Mouse (Mus musculus) right cerebral cortex, postnatal 4 days (tissue): Measurements from ENCODE around the gene Plekhh3.

Experiments
- DNase-seq: peaks from one replicate; pipeline ENCODE4 v3.0.0-alpha.2; 2022

The Plekhh3 gene

GRCm38 (mm10) chr11:101186526-101187247 is 15.5 kb upstream of the Plekhh3 start:
- no peak for DNase-seq

DNA sequence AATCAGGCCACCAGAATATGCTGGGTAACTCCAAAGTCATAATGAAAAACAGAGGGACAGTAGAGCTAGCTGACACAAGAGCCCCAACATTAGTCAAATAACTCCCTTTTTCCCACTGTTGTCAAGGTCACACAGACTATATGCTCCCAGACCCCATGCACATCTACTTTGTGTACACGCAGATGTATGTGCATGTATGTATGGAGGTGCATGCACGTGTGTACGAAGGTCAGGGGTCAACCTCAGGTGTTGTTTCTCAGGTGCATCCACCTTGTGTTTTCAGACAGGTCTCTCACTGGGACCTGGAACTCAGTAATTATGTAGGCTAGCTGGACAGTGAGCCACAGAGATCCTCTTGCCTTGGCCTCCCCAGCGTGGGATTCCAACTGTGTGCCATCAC is 14.3 kb upstream of the Plekhh3 start:
- DNase-seq: no peak

- DNase-seq: no peak
Measured at GRCm38 (mm10) chr11:101184984-101185383, 13.8 kb upstream of the Plekhh3 start.

- no peak for DNase-seq
Measured at GRCm38 (mm10) chr11:101182771-101183517, 11.8 kb upstream of the Plekhh3 start.

DNA sequence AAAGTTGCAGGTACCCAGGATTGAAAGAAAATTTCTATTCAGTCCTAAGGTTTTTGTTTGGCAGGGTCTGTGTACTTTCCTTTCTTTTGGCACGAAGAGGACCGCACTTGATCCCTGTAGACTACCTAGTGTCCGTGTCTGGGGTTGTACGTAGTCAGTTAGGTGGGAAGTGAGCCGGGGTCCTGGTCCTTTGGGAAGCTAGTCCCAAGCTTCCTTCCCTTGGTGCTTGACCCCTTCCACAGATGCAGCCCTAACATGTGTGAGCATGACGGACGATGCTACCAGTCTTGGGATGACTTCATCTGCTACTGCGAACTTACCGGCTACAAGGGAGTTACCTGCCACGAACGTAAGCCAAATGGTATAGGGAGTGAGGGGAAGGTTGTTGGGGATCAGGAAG is 10.8 kb upstream of the Plekhh3 start:
- no peak for DNase-seq

DNA sequence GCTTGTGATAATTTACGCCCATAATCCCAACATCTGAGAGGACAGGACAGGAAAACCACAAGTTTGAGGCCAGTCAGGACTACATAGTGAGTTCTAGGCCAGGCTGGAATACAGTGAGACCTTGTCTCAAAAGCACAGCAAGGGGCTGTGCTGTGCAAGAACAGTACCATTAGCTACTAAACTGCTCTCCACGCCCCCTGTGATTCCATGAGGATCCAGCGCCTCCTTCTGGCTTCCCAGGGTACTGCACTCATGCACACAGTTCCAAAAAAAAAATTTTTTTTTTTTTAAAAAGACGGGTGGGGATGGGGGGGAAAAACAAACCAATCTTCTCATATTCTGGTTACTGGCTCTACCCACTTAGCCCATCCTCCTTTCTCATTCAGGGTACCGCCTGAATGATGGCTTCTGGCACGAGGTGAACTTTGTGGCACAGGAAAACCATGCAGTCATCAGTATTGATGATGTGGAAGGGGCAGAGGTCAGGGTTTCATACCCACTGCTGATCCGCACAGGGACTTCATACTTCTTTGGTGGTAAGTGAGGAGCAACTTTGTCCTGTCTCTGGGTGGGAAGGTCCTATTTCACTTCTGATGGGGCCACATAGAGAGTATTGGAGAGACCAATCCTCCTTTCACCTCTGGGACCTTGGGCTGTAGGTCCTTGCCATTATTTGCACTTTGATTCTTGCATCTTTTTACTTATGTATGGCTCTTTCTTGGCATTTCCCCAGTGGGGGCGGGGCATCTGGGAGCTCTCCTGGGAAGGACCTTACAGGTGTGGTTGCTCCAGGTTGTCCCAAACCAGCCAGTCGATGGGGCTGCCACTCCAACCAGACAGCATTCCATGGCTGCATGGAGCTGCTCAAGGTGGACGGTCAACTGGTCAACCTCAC is 9.9 kb upstream of the Plekhh3 start:
- peak; percentile 84 for DNase-seq

DNA sequence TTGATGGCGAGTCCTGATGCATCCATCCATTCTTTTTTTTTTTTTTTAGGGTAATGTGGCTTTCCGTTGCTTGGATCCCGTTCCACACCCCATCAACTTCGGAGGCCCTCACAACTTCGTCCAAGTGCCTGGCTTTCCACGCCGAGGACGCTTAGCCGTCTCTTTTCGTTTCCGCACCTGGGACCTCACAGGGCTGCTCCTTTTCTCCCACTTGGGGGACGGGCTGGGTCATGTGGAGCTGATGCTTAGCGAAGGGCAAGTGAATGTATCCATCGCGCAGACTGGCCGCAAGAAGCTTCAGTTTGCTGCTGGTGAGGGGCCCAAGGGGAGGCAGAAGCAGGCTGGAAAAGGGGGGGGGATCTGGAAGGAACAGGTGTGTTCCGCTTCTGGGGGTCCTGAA is 9.1 kb upstream of the Plekhh3 start:
- DNase-seq: no peak

GRCm38 (mm10) chr11:101179306-101179705 is 8.2 kb upstream of the Plekhh3 start:
- DNase-seq: no peak

GRCm38 (mm10) chr11:101178061-101179058 is 7.2 kb upstream of the Plekhh3 start:
- no peak for DNase-seq

DNA sequence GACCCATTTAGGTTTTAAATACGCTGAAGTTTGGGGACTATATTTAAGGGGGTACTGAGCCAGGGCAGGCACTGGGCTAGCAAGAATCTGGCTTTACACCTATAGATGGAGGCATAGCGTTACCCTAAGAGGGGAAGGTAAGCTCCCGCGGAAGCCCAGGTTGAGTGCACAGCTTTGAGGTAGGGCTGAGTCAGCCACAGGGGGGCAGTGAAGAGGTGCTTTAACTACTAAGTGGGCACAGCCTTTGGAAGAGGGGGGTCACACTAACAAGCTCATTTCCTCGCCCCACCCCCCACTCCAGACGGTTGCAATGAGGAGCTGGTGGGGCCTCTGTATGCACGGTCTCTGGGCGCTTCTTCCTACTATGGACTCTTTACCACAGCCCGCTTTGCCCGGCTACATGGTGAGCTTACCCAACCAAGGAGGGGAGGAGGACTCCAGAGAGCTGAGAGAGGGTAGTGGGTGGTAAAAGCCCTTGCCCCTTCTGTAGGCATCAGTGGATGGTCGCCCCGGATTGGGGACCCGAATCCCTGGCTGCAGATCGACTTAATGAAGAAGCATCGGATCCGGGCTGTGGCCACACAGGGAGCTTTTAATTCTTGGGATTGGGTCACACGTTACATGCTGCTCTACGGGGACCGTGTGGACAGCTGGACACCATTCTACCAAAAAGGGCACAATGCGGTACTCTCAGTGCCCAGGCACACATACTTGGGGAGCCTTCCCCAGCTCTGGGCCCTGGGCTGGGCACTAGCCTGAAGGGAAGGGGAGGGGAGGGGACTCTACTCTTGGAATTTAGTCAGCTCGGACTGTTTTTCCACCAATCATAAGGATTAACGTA is 6.0 kb upstream of the Plekhh3 start:
- peak; percentile 67 for DNase-seq

DNA sequence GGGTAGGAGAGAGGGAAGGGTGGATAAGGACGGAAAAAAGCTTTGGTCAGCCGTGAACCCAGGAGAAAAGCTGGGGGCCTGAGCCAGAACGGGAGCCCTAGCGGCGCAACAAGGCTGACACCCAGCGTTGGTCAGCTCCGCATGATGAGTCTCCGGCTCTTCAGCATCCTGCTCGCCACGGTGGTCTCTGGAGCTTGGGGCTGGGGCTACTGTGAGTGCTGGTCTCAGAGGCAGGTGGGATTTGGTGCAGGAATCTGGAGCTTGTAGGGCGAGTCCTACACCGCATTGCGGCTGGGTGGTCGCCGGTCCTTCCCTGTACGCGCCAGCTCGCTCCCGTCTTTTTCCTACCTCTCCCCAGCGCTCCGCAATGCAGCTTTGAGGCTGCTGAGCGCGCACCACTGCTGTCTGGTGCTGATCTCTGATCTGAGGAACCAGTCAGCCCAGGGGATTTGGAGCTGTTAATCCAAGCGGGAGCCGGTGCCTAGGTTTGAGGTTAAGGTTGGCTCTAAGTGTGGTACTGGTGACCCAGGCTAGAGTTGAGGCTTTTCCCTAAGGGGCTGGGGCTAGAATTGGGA is 5.1 kb upstream of the Plekhh3 start:
- peak; percentile 45 for DNase-seq

DNA sequence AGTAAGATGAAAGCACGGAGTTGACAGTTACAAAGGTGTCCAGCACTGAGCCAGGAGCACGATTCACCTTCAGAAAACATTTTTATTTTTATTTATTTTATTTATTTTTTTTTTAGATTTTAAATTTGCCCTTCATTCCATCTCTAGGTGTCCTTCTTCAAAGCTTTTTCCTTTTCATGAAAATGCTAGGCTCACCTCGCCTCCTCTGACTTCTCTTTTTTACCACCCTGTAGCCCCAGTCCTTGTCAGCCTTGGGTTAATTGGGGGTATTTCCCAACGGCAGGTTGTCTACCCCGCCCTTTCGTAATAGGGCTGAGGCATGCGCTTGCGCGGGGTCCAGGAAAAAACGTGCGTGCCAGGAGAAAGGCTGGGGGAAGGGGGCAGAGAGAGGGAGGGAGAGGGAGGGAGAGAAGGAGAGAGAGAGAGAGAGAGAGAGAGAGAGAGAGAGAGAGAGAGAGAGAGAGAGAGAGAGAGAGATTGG is 4.5 kb upstream of the Plekhh3 start:
- no peak for DNase-seq

GRCm38 (mm10) chr11:101174851-101175628 is 3.9 kb upstream of the Plekhh3 start, which contains the start of gene Ccr10:
Ccr10 (minus strand) TSS chr11:101175443.
- DNase-seq: no peak

DNA sequence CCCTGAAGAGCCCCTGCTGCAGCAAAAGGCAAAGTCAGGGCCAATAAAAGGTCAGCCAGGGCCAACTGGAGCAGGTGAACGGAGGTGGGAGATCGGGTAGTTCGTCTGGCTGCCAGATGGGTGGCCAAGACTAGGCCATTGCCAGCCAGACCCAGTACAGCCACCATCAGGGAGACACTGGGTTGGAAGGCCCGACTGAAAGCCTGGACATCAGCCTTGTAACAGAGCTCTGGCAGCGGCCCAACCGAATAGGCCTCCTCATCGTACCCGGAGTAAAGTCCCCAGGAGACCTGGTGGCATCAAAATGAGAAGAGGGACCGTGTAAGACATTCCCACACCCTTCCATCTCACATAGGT is 3.2 kb upstream of the Plekhh3 start:
- peak; percentile 44 for DNase-seq

GRCm38 (mm10) chr11:101173631-101174388 is 2.7 kb upstream of the Plekhh3 start:
- peak; percentile 68 for DNase-seq

- DNase-seq: no peak
Measured at GRCm38 (mm10) chr11:101173112-101173511, 2.0 kb upstream of the Plekhh3 start.

DNA sequence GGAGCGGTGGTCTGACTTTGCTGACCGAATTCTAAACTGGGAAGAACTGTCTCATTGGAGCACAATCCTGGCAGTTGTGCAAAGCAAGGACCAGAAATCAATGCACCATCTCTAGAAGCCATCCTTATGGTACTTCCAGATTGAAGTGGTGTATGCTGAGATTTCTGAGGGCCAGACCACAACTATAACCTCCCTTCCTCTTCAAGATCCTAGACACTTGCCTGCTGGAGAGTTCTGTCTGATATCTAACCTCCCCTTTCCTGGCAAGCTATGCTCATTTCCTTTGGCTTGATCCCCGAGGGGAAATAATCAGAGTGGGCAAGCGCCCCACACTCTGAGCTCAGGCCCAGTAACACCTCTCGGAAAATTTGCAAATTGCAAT is 1.3 kb upstream of the Plekhh3 start:
- DNase-seq: no peak

DNA sequence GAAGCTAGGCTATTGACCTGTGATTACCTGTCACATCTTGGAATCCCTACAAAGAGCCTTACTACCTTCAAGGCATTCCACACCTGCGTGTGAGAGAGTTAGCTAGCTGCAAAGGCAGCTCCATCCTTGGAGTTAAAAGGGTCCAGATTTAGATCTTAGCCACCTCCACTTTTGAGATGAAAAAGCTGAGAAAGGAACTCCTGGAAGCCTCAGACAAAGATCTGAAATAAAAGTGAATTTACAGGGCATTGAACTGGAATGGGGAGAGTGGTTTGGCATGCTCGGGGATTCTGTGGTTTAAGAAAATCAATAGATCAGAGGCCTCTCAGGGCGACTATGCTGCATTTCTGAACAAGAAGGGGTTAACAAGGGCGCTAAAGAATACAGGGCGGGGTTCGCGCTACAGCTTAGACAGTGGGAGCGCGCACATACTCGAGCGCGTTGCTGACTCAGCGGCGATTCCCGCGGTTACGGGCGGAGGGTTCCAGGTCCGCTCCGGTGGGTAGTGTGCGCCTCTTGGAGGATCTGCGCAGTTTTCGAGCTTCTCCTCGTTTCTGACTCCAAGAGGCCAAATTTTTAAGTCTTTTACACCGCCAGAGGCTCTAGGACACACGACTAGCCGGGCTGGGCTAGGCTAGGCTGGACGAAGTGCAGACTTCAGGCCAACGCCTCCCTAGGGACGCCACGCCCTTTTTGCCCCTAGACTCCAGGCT is 726 bp upstream of the Plekhh3 start:
- peak; percentile 62 for DNase-seq
